Mouse (Mus musculus) stomach, postnatal 0 days (tissue): ENCODE results near the gene Cebpa. TPM values are rescaled to one million over a fixed set of nuclear protein-coding genes. Genes with fewer than 3 reads are reported as not detected.

Experiments
- ATAC-seq: fragments of 200-750 bp; cut with Nextera tagmentation; 2 replicates; pipeline ENCODE4 v1.8.0; 2017; ENCODE audit not compliant: low FRiP score, low TSS enrichment
- DNase-seq: peaks from one replicate; pipeline ENCODE4 v3.0.0-alpha.2; 2016; ENCODE audit warnings: low spot score
- H3K27ac ChIP-seq: fragments of 300-500 bp; sonication (generic); replicated peaks from 2 replicates; pipeline ENCODE4 v1.5.1; 2014; ENCODE audit warnings: mild to moderate bottlenecking, control low read depth
- H3K27me3 ChIP-seq: fragments of 300-500 bp; sonication (generic); 2 replicates; pipeline ENCODE4 v1.6.1; 2014; ENCODE audit warnings: low read length; ENCODE audit not compliant: control insufficient read depth, insufficient read depth
- H3K36me3 ChIP-seq: fragments of 300-500 bp; sonication (generic); 2 replicates; pipeline ENCODE4 v1.6.1; 2014; ENCODE audit warnings: low read length, mixed read lengths; ENCODE audit not compliant: control insufficient read depth, insufficient read depth
- H3K4me1 ChIP-seq: fragments of 300-500 bp; sonication (generic); replicated peaks from 2 replicates; pipeline ENCODE4 v1.6.1; 2014; ENCODE audit warnings: antibody characterized with exemption; ENCODE audit not compliant: control insufficient read depth, insufficient read depth
- H3K4me2 ChIP-seq: fragments of 300-500 bp; sonication (generic); replicated peaks from 2 replicates; pipeline ENCODE4 v1.6.1; 2014; ENCODE audit warnings: low read depth, mild to moderate bottlenecking, control low read depth, moderate library complexity
- H3K4me3 ChIP-seq: fragments of 300-500 bp; sonication (generic); 2 replicates; pipeline ENCODE4 v1.5.1; 2014; ENCODE audit warnings: low read depth, low read length, control low read depth
- H3K9ac ChIP-seq: fragments of 300-500 bp; sonication (generic); 2 replicates; pipeline ENCODE4 v1.6.1; 2014; ENCODE audit warnings: mild to moderate bottlenecking, low read length, control low read depth, mixed read lengths
- H3K9me3 ChIP-seq: fragments of 300-500 bp; sonication (generic); 2 replicates; pipeline ENCODE4 v1.6.1; 2016; ENCODE audit warnings: low read length; ENCODE audit not compliant: control insufficient read depth
- CTCF ChIP-seq: IDR thresholded peaks from 2 replicates; pipeline ENCODE4 v1.5.1; 2016; ENCODE audit warnings: antibody characterized with exemption, low read depth, mild to moderate bottlenecking, moderate library complexity
- EP300 ChIP-seq: optimal IDR thresholded peaks from 2 replicates; pipeline ENCODE3; 2016; ENCODE audit warnings: antibody characterized with exemption
- WGBS: fragments of 180-500 bp; shearing (Covaris S2); extraction: QIAGEN DNeasy Blood & Tissue Kit; methylation state at CpG from one replicate; pipeline ENCODE4 v1.1.7; 2014; 5-methylcytosine and 5-hydroxymethylcytosine counted together
- polyA plus RNA-seq: library from polyadenylated mRNA; unstranded; fragments of >200 nt; fragmentation: Nextera tagmentation; extraction: Ambion mirVana; gene quantifications from 2 replicates; pipeline ENCODE4 v1.2.1, GENCODE M21; 2015

Cebpa gene
- polyA plus RNA-seq, 1 experiment from 2014 or later, result 8.8 TPM

DNA sequence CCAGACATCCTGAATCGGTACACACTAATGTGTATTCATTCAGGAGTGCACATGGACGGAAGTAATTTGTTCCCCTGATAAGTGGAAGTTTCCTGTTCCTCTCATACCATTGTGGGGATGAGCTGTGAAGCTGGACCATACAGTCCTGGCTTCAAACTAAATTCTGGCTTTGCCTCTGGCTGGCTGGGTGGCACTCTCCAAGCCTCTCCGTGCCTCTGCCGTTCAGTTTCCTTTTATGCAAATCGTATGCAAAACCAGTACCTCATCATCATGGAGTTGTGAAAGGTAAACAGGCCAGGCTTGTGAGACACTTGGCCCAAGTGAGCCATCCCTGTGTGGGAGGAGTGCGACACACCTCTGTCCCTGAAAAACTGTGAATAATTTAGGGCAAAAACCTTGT, 8.6 kb downstream of the Cebpa start:
- 0 out of 2 replicates have a peak, but pooled peaks cover 4% of the 10 kb centered on the region for H3K4me1 ChIP-seq
- DNase-seq (no peak), ATAC-seq (no peak)
- 0 out of 2 replicates have a peak overlapping the region, but pooled peaks have one; percentile 1 for H3K27ac ChIP-seq
- no peak overlapping the region for H3K4me2 ChIP-seq
- TF ChIP-seq EP300, result no peak
- no peak for TF ChIP-seq CTCF
- no peaks in the 10 kb centered on the region for H3K27me3 ChIP-seq
- no peaks in the 10 kb centered on the region for H3K36me3 ChIP-seq
- H3K4me3 ChIP-seq, result no peak overlapping the region
- H3K9ac ChIP-seq, result no peak overlapping the region
- 34% methylated on average over 6 of the region's 6 CpGs for WGBS
- H3K9me3 ChIP-seq, result no peaks in the 10 kb centered on the region

DNA sequence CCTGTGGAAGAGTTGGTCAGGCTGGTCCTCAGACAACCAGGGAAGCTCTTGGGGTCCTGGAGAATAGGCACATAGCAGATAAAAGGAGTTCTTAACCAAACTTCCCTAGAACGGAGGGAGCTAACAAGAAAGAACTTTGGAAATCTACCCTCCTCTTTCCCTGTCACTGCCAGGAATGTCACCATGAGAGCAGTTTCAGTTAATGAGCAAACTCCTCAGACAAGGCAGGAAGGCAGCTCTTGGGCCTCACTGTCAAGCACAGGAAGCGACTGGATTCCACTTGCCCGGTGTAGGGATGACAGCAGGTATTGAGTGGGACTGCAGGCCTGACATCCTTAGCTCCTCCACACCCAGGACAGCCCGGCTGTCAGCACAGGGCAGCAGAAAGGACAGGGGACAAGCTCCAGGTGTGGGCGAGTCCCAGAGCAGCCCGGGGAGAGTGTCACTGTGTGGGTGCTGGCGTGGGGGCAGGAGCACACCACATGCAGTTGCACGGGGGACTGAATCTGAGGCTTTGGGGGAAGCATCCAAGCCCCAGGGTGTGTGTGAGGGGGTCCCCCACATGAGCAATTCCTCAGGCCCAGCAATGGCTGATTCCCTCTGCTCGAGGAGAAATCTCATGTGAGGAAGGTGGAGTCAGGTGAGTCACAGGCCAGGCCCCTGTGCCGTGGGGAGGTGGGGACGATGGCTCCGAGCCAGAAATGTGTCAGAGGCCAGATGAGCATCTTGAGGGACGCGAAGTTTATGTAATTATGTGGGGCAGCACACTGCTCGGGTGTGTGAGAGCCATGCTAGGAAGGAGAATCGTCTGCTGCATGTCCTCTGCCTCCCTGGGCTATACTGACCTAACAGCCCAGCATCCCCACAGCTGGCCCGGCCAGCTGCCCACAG, 9.8 kb downstream of the Cebpa start:
- Histone ChIP-seq H3K4me3 (no peak overlapping the region), H3K36me3 (no peaks in the 10 kb centered on the region), H3K4me2 (no peak overlapping the region), H3K27ac (peak overlapping the region; percentile 71), H3K27me3 (no peaks in the 10 kb centered on the region), H3K4me1 (0 out of 2 replicates have a peak, but pooled peaks cover 4% of the 10 kb centered on the region), H3K9me3 (no peaks in the 10 kb centered on the region), H3K9ac (no peak overlapping the region)
- ATAC-seq (peak; percentile 45), DNase-seq (peak; percentile 71)
- 39% methylated on average over 17 of the region's 17 CpGs for WGBS
- TF ChIP-seq CTCF (no peak), EP300 (no peak)

DNA sequence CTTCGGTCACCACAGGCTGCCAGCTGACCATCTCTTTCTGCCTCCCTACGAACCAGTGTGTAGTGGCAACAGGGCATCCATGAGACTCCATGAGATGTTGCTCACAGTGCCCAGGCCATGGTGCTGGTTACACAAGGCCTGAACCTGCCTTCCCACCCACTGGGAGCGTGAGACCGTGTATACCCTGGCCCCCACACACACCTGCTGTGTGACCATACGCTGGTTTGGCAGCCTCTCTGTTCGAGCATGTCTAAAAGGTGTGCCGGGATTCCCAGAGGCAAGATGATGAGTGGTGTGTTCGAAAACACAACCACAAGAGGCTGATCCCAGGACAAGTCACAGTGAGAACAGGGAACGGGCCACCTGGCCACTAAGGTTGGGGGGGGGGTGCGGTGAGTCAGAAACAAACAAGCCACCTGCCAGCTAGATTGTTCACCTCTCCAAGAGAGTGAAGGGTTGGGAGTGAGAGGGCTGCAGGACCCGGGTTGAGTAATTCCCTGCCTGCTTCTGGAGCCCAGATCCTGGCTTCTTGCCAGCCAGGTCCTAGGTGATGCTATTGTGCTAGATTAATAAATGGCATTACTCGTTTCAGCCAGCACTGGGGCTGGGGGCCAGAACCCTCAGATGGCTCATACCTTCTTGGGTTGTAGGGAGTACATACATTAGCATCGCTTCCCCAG, 11.1 kb downstream of the Cebpa start:
- no peak overlapping the region for H3K4me3 ChIP-seq
- H3K36me3 ChIP-seq, result no peaks in the 10 kb centered on the region
- no peak overlapping the region for H3K4me2 ChIP-seq
- DNase-seq (peak; percentile 57), ATAC-seq (peak; percentile 55)
- no peak overlapping the region for H3K27ac ChIP-seq
- no peaks in the 10 kb centered on the region for H3K9me3 ChIP-seq
- H3K4me1 ChIP-seq, result 0 out of 2 replicates have a peak, but pooled peaks cover 4% of the 10 kb centered on the region
- no peaks in the 10 kb centered on the region for H3K27me3 ChIP-seq
- H3K9ac ChIP-seq, result no peak overlapping the region
- 68% methylated on average over 13 of the region's 13 CpGs for WGBS
- TF ChIP-seq CTCF (no peak), EP300 (no peak)

DNA sequence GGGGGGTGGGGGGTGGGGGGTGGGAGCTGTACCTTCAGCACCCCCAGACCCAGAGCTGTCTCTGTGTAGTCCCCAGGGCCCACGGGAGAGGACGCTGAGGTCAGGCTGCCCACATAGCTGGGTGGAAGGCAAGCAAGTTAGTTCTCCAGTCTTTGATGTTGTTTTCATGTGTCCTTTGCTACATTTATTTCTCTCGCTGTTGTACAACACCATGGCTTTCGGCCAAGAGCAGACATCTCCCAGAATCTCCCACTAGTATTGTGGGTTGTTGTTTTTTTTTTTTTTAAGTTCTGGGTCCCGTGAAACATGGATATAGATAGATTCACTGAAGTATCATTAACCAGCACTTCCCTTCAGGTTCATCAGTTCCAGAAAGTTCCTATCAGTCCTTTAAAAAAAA, 11.8 kb downstream of the Cebpa start:
- no peaks in the 10 kb centered on the region for H3K27me3 ChIP-seq
- no peaks in the 10 kb centered on the region for H3K36me3 ChIP-seq
- 76% methylated on average over 5 of the region's 5 CpGs for WGBS
- H3K4me3 ChIP-seq, result no peak overlapping the region
- no peak overlapping the region for H3K9ac ChIP-seq
- DNase-seq (no peak), ATAC-seq (no peak)
- H3K4me2 ChIP-seq, result no peak overlapping the region
- TF ChIP-seq EP300 (no peak), CTCF (no peak)
- H3K9me3 ChIP-seq, result no peaks in the 10 kb centered on the region
- 0 out of 2 replicates have a peak, but pooled peaks cover 4% of the 10 kb centered on the region for H3K4me1 ChIP-seq
- H3K27ac ChIP-seq, result no peak overlapping the region

DNA sequence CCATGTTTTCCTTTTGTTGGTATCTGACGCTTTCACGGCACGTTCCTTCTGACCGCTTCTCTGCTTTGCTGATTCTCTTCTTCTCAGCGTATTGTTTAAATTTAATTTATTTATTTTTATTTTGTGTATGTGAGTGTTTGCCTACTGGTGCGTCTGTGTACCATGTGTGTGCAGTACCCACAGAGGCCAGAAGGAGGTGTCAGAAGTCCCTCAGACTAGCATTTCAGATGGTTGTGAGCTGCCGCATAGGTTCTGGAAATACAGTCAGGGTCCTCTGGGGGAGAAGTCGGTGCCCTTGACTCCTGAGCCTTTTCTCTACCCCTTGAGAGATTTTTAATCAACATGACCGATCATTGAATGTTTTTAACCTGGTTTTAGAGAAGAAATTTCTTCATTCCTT, 12.5 kb downstream of the Cebpa start:
- Histone ChIP-seq H3K9me3 (no peaks in the 10 kb centered on the region), H3K4me3 (no peak overlapping the region), H3K9ac (no peak overlapping the region), H3K27me3 (no peaks in the 10 kb centered on the region), H3K36me3 (no peaks in the 10 kb centered on the region), H3K4me2 (no peak overlapping the region), H3K27ac (no peak overlapping the region), H3K4me1 (0 out of 2 replicates have a peak, but pooled peaks cover 4% of the 10 kb centered on the region)
- ATAC-seq (no peak), DNase-seq (no peak)
- 96% methylated on average over 9 of the region's 9 CpGs for WGBS
- TF ChIP-seq CTCF, result peak; percentile 28
- TF ChIP-seq EP300, result no peak

DNA sequence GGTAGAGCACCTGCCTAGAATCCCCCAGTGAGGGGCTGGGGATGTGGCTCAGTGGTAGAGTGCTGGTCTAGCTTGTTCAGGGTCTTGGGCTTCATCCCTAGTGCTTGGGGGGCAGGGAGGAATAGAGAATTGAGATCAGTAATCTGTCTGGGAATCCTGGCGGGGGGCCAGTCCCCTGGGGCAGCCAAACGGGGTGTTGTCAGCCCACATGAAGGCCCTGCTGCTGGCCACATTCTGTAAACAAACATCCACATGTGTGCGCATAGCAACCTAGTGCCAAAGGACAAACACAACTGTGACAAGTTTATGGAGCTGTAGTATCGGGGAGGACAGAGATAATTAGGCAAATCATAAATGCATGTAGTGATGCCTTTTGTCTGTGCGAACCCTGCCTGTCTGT, 15.5 kb downstream of the Cebpa start:
- H3K4me3 ChIP-seq, result no peak overlapping the region
- no peak for ATAC-seq

More for the DNA sequence above, 15.5 kb downstream of the Cebpa start:
- Histone ChIP-seq H3K9ac (no peak overlapping the region), H3K27ac (no peak overlapping the region), H3K4me1 (no peaks in the 10 kb centered on the region), H3K36me3 (no peaks in the 10 kb centered on the region), H3K27me3 (no peaks in the 10 kb centered on the region), H3K4me2 (no peak overlapping the region), H3K9me3 (no peaks in the 10 kb centered on the region)
- no peak for DNase-seq
- 24% methylated on average over 5 of the region's 5 CpGs for WGBS
- TF ChIP-seq CTCF (no peak), EP300 (no peak)
